Comparison of ENCODE assay signal across 9 mouse cellular contexts in the genomic region with DNA sequence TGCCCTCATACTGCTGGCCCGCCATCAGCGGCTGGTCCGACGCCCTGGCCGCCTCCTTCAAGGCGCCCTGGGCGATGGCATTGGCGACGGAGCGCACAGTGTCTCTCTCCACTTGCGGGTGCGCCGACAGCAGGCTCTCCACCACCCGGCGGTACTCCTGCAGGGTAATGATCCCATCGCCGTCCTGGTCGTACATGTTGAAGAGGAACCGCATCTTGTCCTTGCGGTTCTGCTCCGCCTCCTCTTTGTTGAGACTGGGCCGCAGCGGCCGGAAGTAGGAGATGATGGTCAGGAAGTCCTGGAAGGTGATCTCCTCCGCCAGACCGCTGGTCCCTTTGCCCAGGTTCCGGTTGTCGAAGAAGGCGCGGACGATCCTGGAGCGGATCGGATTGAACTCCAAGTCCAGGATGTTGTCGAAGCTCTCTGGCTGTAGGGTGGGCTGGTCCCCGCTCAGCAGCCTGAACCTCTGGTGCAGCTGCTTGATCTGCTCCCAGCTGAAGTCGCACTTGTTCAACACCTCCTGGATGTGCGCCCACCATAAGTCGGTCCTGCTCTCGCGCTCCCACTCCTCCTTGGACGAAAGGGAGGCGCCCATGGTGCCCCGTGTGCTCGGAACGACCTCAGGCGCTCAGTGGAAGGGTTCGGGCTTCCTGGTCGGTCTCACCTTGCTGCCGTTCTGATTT. TPM values are rescaled to one million over a fixed set of nuclear protein-coding genes. Genes with fewer than 3 reads are reported as not detected.
DNase-seq lines count a peak whose midpoint lies in the region; ATAC-seq lines count a peak whose summit lies in the region.
"Had no signal": no experiment of that assay in that cellular context is flagged by ENCODE, and none has a peak within 500 bp of the region (broad histone marks: within the 10 kb centered on the region; RNA-seq: fewer than 3 reads in every experiment).

A gene (minus strand): TSS at position 633 of the 683 bp plus-strand sequence.

- WGBS in hindbrain, embryonic 12.5 days, result 44% methylated on average over 49 of the region's 49 CpGs
- WGBS in hindbrain, embryonic 11.5 days, result 47% methylated on average over 49 of the region's 49 CpGs
- WGBS in embryonic facial prominence, embryonic 13.5 days, result 50% methylated on average over 49 of the region's 49 CpGs
- 20% methylated on average over 49 of the region's 49 CpGs for WGBS in liver, embryonic 12.5 days (ENCODE audit: insufficient replicate concordance)

- H3K27me3 ChIP-seq in hindbrain, embryonic 12.5 days, result peaks cover 28% of the 10 kb centered on the region
- peaks cover 2% of the 10 kb centered on the region; the same call in 1 of the 2 replicates for H3K27me3 ChIP-seq in hindbrain, embryonic 11.5 days (ENCODE audit: control insufficient read depth, insufficient read depth, low read length)
- H3K27me3 ChIP-seq in embryonic facial prominence, embryonic 13.5 days, result peaks cover 24% of the 10 kb centered on the region
- peaks cover 45% of the 10 kb centered on the region for H3K27me3 ChIP-seq in liver, embryonic 12.5 days (replicated peaks)

- H3K27ac ChIP-seq in hindbrain, embryonic 12.5 days, result no peak within 1 kb of the TSS
- no peak within 1 kb of the TSS for H3K27ac ChIP-seq in hindbrain, embryonic 11.5 days (ENCODE audit: low read depth, low read length)
- no peak within 1 kb of the TSS for H3K27ac ChIP-seq in embryonic facial prominence, embryonic 13.5 days
- H3K27ac ChIP-seq in liver, embryonic 12.5 days, result no peak within 1 kb of the TSS
- H3K27ac ChIP-seq: macrophage had no signal

- no peak within 1 kb of the TSS for H3K9ac ChIP-seq in hindbrain, embryonic 12.5 days
- no peak within 1 kb of the TSS for H3K9ac ChIP-seq in hindbrain, embryonic 11.5 days (ENCODE audit: low read depth, low read length)
- H3K9ac ChIP-seq in embryonic facial prominence, embryonic 13.5 days, result no peak within 1 kb of the TSS
- H3K9ac ChIP-seq in liver, embryonic 12.5 days, result no peak within 1 kb of the TSS

- H3K36me3 ChIP-seq in hindbrain, embryonic 12.5 days, result no peaks in the 10 kb centered on the region
- no peaks in the 10 kb centered on the region for H3K36me3 ChIP-seq in hindbrain, embryonic 11.5 days (ENCODE audit: control insufficient read depth, insufficient read depth, low read length)
- no peaks in the 10 kb centered on the region for H3K36me3 ChIP-seq in embryonic facial prominence, embryonic 13.5 days
- H3K36me3 ChIP-seq in liver, embryonic 12.5 days, result no peaks in the 10 kb centered on the region

- no peak for ATAC-seq in hindbrain, embryonic 12.5 days (ENCODE audit: low FRiP score)
- no peak for ATAC-seq in hindbrain, embryonic 11.5 days (ENCODE audit: low FRiP score)
- ATAC-seq in embryonic facial prominence, embryonic 13.5 days (ENCODE audit: insufficient number of reproducible peaks, insufficient read depth, low FRiP score, low TSS enrichment, low read depth), result no peak
- no peak for ATAC-seq in liver, embryonic 12.5 days
- ATAC-seq in erythroid progenitor cell, adult 5-6 weeks (replicated peaks; ENCODE audit: low FRiP score, poor library complexity, severe bottlenecking), result no peak

- no peak for DNase-seq in hindbrain, embryonic 11.5 days (ENCODE audit: low spot score)
- DNase-seq in ES-CJ7 (ENCODE audit: low read depth, low spot score), result peak; percentile 60
- no peak for DNase-seq in frontal cortex, adult 2 months (ENCODE audit: extremely low spot score in 1 of 2, low spot score in 1 of 2)
- no peak for DNase-seq in layer of hippocampus, postnatal 36 days

- H3K4me2 ChIP-seq in hindbrain, embryonic 12.5 days (replicated peaks), result 0 out of 2 replicates have a peak within 1 kb of the TSS, but pooled peaks have one; percentile 7
- H3K4me2 ChIP-seq in hindbrain, embryonic 11.5 days (replicated peaks; ENCODE audit: low read depth, low read length), result no peak within 1 kb of the TSS
- H3K4me2 ChIP-seq in embryonic facial prominence, embryonic 13.5 days, result peak within 1 kb of the TSS; percentile 22
- peak within 1 kb of the TSS; percentile 30 for H3K4me2 ChIP-seq in liver, embryonic 12.5 days

- H3K4me1 ChIP-seq in hindbrain, embryonic 12.5 days, result no peaks in the 10 kb centered on the region
- H3K4me1 ChIP-seq in hindbrain, embryonic 11.5 days (replicated peaks; ENCODE audit: control insufficient read depth, insufficient read depth, low read length), result no peaks in the 10 kb centered on the region
- H3K4me1 ChIP-seq in embryonic facial prominence, embryonic 13.5 days, result no peaks in the 10 kb centered on the region
- no peaks in the 10 kb centered on the region for H3K4me1 ChIP-seq in liver, embryonic 12.5 days

- no peak within 1 kb of the TSS for H3K4me3 ChIP-seq in hindbrain, embryonic 12.5 days
- no peak within 1 kb of the TSS for H3K4me3 ChIP-seq in hindbrain, embryonic 11.5 days (ENCODE audit: low read depth, low read length)
- no peak within 1 kb of the TSS; the same call in 1 of the 2 replicates for H3K4me3 ChIP-seq in embryonic facial prominence, embryonic 13.5 days
- H3K4me3 ChIP-seq in liver, embryonic 12.5 days, result no peak within 1 kb of the TSS

- 0 out of 2 replicates have a peak, but pooled peaks cover 2% of the 10 kb centered on the region for H3K9me3 ChIP-seq in hindbrain, embryonic 12.5 days (replicated peaks)
- H3K9me3 ChIP-seq in hindbrain, embryonic 11.5 days (ENCODE audit: control insufficient read depth, low read length), result no peaks in the 10 kb centered on the region
- 0 out of 2 replicates have a peak, but pooled peaks cover 3% of the 10 kb centered on the region for H3K9me3 ChIP-seq in embryonic facial prominence, embryonic 13.5 days
- H3K9me3 ChIP-seq in liver, embryonic 12.5 days (replicated peaks), result 0 out of 2 replicates have a peak, but pooled peaks cover 3% of the 10 kb centered on the region

RNA-seq across cellular contexts. Expression of the gene that starts here (rescaled TPM):
- not detected in 2 replicates for polyA plus RNA-seq in hindbrain, embryonic 12.5 days (2016; fragmentation: Nextera tagmentation; extraction: Ambion mirVana)
- polyA plus RNA-seq in hindbrain, embryonic 11.5 days (2014; fragmentation: Nextera tagmentation; extraction: Ambion mirVana), result not detected in 2 replicates
- 0.25 TPM in 1 of 2 replicates, not detected in the other for polyA plus RNA-seq in embryonic facial prominence, embryonic 13.5 days (2015; fragmentation: Nextera tagmentation; extraction: Ambion mirVana)
- polyA plus RNA-seq in liver, embryonic 12.5 days (2016; fragmentation: Nextera tagmentation; extraction: Ambion mirVana), result not detected in 2 replicates
- not detected in 2 replicates for polyA plus RNA-seq in frontal cortex, adult 2 months (2012; rRNA removed)
- not detected for total RNA-seq in layer of hippocampus, postnatal 36 days (2021)
- not detected in 2 replicates for total RNA-seq in erythroid progenitor cell, adult 5-6 weeks (2015; ENCODE audit: low replicate concordance)
- not detected in 2 replicates for total RNA-seq in erythroid progenitor cell, adult 5-6 weeks (2017; ENCODE audit: low replicate concordance)
- polyA plus RNA-seq: macrophage had no signal
